Mouse (Mus musculus): ENCODE data around the gene Chrna9.
"Not testable (repeated sequence)": the region's sequence is repeated elsewhere in the genome, so short reads cannot be mapped to it uniquely, and the experiment has no call there.

Chrna9 gene

GRCm38 (mm10) chr5:65958597-65958996 lies 23.9 kb downstream of the Chrna9 start:
- peak; percentile 46 for DNase-seq (ENCODE audit: low spot score)

GRCm38 (mm10) chr5:65959893-65960596 lies 25.3 kb downstream of the Chrna9 start:
- no peak for DNase-seq (ENCODE audit: low spot score)

- DNase-seq (ENCODE audit: low spot score), result no peak
Measured at GRCm38 (mm10) chr5:65960597-65960950, 25.9 kb downstream of the Chrna9 start.

- no peak for DNase-seq (ENCODE audit: low spot score)
Measured at GRCm38 (mm10) chr5:65963291-65963690, 28.6 kb downstream of the Chrna9 start.

- peak; percentile 78 for DNase-seq (ENCODE audit: low spot score)
Measured at GRCm38 (mm10) chr5:65965771-65966279, 31.1 kb downstream of the Chrna9 start.

GRCm38 (mm10) chr5:65967091-65967490 lies 32.4 kb downstream of the Chrna9 start:
- DNase-seq (ENCODE audit: low spot score), result no peak

- no peak for DNase-seq (ENCODE audit: low spot score)
Measured at GRCm38 (mm10) chr5:65968004-65968403, 33.3 kb downstream of the Chrna9 start.

GRCm38 (mm10) chr5:65973189-65973588 lies 38.5 kb downstream of the Chrna9 start:
- DNase-seq (ENCODE audit: low spot score), result no peak

- no peak for DNase-seq (ENCODE audit: low spot score)
Measured at GRCm38 (mm10) chr5:65975731-65976130, 41.0 kb downstream of the Chrna9 start.

- no peak for DNase-seq (ENCODE audit: low spot score)
Measured at GRCm38 (mm10) chr5:65986426-65986825, 51.7 kb downstream of the Chrna9 start.

GRCm38 (mm10) chr5:65987004-65987403 lies 52.3 kb downstream of the Chrna9 start:
- not testable (repeated sequence) for DNase-seq (ENCODE audit: low spot score)

- DNase-seq (ENCODE audit: low spot score), result no peak
Measured at GRCm38 (mm10) chr5:65991191-65991590, 56.5 kb downstream of the Chrna9 start.

GRCm38 (mm10) chr5:65994643-65995042 lies 59.9 kb downstream of the Chrna9 start:
- DNase-seq (ENCODE audit: low spot score), result no peak

- DNase-seq (ENCODE audit: low spot score), result no peak
Measured at GRCm38 (mm10) chr5:65997813-65998212, 63.1 kb downstream of the Chrna9 start.

- no peak for DNase-seq (ENCODE audit: low spot score)
Measured at GRCm38 (mm10) chr5:65999106-65999505, 64.4 kb downstream of the Chrna9 start.

GRCm38 (mm10) chr5:66000074-66000473 lies 65.4 kb downstream of the Chrna9 start:
- DNase-seq (ENCODE audit: low spot score), result no peak

GRCm38 (mm10) chr5:66000567-66001125 lies 65.9 kb downstream of the Chrna9 start:
- DNase-seq (ENCODE audit: low spot score), result no peak

GRCm38 (mm10) chr5:66001232-66001631 lies 66.5 kb downstream of the Chrna9 start:
- no peak for DNase-seq (ENCODE audit: low spot score)

GRCm38 (mm10) chr5:66004134-66004925 lies 69.6 kb downstream of the Chrna9 start, which contains the start of gene 9130230L23Rik:
Gene 9130230L23Rik (minus strand): TSS chr5:66004285.
- no peak for DNase-seq (ENCODE audit: low spot score)

GRCm38 (mm10) chr5:66005041-66005678 lies 70.4 kb downstream of the Chrna9 start:
- DNase-seq (ENCODE audit: low spot score), result no peak

- no peak for DNase-seq (ENCODE audit: low spot score)
Measured at GRCm38 (mm10) chr5:66008245-66008967, 73.7 kb downstream of the Chrna9 start.

GRCm38 (mm10) chr5:66013999-66014398 lies 79.3 kb downstream of the Chrna9 start:
- DNase-seq (ENCODE audit: low spot score), result no peak

All from MN1 (cell line).